Mouse (Mus musculus) WW6 (cell line): Measurements from ENCODE around the gene Notch4.
"Not testable (repeated sequence)": the region's sequence is repeated elsewhere in the genome, so short reads cannot be mapped to it uniquely, and the experiment has no call there.

ENCODE experiments used
- DNase-seq: peaks from one replicate; pipeline ENCODE4 v3.0.0-alpha.2; 2013; ENCODE audit warnings: low read depth, low spot score

Gene Notch4

DNA sequence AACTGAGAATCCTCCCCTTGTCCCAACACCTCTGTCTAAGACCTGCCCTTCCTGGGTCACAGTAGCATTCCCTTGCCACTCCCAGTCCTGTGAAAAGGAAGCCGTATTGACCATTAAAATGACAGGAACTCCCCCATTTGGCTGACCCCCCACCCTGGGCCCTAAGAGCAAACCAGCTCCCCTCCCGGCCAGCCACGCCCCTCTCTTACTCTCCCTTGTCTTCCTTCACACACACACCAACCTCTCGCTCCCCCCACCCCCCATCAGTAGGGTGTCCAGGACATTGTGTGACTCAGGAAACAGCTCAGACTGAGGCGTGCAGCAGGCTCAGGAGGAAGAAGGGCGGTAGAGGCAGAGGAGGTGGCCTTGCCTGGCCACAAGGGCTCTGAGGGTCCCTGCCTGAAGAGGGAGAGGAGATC is at the start of gene Notch4:
Gene Notch4, plus strand, starts transcription at position 266 of the 419 bp plus-strand sequence.
- no peak for DNase-seq

DNA sequence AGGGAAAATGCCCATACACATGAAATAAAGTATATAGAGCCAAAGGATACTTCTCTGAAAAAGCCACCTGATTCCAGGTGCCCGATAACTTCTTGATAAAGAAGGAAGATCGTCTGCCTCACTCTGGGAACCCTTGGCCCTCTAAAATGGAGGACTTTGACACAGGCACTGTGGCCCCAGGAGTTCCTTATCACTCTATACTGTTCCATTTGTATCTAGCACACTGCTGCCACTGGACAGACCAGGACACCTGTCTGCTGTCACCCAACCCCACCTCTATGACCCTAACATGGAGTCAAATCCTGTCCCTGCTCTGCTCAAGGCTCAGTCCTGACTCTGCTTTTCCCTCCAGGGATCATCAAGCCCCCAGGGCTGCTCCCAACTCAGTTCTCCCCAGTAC is 47.6 kb upstream of the Notch4 start:
- no peak for DNase-seq

GRCm38 (mm10) chr17:34517252-34517651 is 46.8 kb upstream of the Notch4 start, which contains the start of gene Btnl6:
Gene Btnl6, minus strand, starts transcription at chr17:34517352.
- no peak for DNase-seq

- no peak for DNase-seq
Observed at GRCm38 (mm10) chr17:34517795-34518194, 46.3 kb upstream of the Notch4 start.

DNA sequence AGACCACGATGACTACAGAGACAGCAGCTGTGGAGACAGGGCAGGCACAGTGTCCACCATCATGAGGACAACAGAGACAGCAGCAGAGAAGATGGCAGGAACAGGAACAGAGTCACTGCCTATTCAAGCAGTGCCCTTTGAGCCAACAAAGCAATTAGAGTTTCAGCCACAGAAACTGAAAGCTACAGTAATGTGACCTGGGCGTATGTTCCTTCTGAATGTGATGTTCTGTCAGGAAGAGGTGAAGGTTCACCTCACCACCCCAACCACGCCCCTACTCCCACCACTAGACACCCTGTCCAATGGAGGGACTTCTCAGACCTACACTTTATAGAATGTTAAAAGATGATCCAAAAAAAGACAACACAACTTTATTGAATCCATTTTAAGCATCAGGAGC is 45.5 kb upstream of the Notch4 start:
- not testable (repeated sequence) for DNase-seq

DNA sequence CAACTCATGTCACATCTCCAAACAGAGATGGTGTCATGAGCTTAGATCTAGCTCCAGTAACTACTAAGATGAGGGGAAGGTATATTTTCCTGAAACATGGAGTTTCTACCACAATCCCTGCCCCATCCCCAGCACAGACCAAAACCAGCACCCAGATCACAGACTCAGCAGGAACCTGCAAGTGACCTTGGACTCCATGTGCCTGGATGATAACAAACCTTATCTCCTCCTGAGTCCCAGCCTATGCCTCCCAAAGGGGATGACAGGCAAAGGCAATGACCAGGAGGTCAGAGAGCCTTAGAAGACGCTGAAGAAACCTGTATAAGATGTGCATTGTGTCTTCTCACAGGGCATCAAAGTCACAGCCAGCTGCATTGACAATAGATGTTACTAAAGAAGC is 45.1 kb upstream of the Notch4 start:
- no peak for DNase-seq

DNA sequence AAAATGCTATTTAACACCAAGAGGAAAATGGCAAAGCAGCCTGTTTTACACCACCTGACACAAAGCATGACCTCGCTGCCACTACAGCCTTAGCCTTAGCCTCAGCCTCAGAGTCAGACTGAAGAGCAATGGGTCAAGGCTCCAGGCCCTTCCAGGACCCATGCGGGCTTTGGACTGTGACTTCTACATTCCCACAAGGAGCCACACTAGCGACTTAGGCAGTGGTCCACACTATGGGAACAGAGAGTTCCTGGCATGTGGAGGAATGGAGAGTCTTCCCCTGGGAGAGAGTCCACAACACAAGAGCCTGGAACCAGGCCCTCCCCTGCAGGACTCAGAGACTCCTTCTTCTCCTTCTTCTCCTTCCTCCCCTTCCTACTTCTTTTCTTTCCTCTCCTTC is 31.4 kb upstream of the Notch4 start:
- no peak for DNase-seq

DNA sequence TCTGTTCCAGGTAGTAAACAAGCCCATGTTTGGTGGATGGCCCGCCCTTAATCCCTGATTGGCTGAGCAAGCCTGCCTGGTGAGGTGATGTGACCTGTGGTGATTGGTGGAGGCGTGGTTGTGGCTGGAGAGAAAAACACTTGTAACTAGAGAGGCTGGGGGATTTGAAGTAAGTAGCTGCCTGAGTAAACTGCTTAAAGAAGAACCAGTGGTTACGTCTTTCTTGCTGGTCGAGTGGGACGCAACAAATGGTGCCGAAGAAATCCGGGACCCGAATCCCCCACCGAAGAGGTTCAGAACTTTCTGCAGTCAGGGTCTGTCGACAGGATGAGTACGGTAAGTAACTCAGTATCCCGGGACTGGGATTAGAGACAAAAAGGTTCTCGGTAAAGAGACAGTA is 20.5 kb upstream of the Notch4 start:
- not testable (repeated sequence) for DNase-seq

DNA sequence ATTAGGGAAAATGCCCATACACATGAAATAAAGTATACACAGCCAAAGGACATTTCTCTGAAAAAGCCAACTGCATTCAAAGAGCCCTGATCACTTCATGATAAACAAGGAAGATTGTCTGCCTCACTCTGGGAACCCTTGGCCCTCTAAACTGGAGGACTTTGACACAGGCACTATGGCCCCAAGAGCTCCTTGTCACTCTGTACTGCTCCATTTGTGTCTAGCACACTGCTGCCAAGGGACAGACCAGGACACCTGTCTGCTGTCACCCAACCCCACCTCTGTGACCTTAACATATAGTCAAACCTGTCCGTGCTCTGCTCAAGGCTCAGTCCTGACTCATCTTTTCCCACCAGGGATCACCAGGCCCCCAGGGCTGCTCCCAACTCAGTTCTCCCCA is 17.3 kb upstream of the Notch4 start:
- DNase-seq = no peak

DNA sequence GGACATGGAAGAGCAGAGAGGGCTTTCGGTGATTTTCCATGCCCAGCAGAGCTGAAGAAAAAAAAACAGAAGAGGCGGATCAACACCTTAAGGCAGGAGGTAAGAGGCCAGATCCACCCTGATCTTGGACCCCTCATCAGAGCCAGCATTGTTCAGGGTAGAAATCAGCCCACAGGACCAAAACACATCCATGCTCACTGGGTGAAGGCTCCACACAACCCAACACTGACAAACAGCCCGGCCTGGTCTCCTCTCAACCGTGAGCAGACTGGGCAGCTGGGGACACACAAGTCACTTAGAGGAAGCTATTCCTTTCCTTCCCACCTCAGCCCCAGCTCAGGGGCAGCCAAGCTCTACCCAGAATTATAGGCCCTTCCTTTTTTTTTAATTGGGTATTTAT is 16.5 kb upstream of the Notch4 start:
- no peak for DNase-seq

GRCm38 (mm10) chr17:34549156-34549555 is 14.9 kb upstream of the Notch4 start:
- DNase-seq = no peak

DNA sequence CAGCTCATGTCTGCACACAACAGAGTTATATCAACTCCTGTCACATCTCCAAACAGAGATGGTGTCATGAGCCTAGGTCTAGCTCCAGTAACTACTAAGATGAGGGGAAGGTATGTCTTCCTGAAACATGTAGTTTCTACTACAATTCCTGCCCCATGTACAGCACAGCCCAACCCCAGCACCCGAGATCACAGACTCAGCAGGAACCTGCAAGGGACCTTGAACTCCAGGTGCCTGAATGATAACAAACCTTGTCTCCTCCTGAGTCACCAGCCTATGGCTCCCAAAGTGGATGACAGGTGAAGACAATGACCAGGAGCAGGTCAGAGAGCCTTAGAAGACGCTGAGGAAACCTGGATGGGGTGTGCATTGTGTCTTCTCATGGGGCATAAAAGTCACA is 14.2 kb upstream of the Notch4 start:
- no peak for DNase-seq

GRCm38 (mm10) chr17:34555483-34555882 is 8.6 kb upstream of the Notch4 start:
- DNase-seq = no peak

- DNase-seq = no peak
Observed at GRCm38 (mm10) chr17:34556406-34556805, 7.7 kb upstream of the Notch4 start.

DNA sequence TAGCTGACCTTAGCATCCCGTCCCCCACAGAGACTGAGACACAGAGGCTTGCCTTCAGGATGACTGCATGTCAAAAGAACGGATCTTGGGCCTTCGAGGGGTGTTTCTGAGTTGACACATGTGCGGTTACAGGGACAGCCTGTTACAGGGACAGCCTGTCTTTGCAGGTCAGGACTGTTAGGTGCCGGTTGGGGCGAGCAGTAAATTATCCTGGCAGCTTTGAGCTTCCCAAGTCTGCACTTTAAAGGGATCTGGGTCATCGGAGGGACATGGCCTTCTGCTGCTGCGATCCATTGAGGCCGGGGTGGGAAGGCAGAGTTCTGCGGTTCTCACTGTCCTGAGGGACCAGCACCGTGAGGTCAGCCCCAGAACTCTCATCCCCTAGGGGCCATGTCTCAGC is 6.7 kb upstream of the Notch4 start:
- DNase-seq = no peak

DNA sequence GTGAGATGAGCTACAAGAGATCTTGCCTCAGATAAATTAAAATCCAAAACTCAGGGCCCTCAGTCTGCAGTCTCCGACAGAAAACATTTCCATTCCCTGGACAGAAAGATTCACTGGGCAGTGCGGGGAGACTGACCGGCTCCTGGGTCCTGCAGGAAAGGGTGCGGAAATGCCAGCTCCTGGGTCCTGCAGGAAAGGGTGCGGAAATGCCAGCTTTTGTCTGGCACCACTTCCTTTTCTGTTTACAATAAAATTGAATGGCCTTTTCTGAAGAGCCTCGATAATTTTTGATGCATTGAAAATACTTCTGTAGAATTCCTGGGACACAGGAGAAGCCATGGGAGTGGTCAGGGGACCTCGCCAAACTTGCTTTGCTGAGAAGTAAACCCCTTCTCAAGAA is 5.0 kb upstream of the Notch4 start:
- no peak for DNase-seq

- no peak for DNase-seq
Observed at GRCm38 (mm10) chr17:34559895-34560294, 4.2 kb upstream of the Notch4 start.

DNA sequence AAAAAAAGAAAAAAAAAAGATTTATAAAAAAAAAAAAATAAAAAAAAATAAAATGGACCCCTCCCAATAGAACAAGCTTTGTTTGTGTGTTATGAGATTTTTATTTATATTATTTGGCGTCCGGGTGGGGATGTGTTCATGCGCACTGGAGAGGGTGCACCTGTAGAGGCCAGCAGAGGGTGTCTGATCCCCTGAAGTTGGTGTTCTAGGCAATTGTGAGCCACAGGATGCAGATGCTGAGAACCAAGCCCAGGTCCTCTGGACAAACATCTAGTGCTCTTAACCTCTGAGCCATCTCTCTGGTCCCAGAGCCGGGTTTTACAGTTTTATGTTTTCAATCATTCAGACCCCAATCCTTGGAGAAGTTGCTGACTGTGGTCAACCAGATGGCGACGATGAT is 3.6 kb upstream of the Notch4 start:
- DNase-seq = no peak

- DNase-seq = no peak
Observed at GRCm38 (mm10) chr17:34561200-34561599, 2.9 kb upstream of the Notch4 start.

DNA sequence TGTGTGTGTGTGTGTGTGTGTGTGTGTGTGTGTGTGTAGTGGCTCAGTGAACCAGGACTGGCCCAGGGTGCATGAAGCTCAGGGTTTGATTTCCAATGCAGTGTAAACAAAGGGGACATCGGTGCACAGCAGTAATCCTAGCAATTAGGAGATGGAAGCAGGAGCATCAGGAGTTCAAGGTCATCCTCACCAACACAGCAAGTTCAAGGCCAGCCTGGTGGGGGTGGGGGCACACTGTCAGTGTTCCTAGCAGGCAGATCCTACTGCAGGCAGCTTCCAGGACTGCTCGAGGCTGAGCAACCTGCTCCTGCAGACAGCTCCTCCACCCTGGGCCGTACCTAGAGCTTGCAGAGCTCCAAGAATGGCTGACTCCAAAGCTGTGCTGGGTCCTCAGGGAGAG is 1.5 kb upstream of the Notch4 start:
- DNase-seq = peak; percentile 20

GRCm38 (mm10) chr17:34563354-34563753 is 714 bp upstream of the Notch4 start:
- DNase-seq = no peak

DNA sequence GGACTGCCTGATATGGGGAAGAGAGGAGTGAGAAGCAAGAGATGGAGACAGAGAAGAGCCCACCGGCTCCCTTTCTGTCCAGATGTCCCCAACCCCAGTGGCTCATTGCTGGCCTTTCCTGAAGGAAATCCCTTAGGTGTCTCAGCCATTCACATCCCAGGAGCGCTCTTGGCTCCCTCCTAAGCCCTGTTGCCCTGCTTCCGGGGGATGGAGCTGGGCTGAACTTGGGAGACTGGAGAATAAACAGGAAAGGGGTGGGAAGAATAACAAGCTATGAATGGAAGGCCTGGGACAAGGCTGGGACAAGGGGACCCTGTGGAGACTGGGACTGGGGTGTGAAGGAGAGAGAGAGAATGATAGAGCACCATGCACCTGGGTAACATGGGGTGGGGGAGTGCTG is 728 bp downstream of the Notch4 start:
- DNase-seq = no peak

- DNase-seq = no peak
Observed at GRCm38 (mm10) chr17:34567311-34567710, 3.2 kb downstream of the Notch4 start.

- DNase-seq = no peak
Observed at GRCm38 (mm10) chr17:34568421-34568820, 4.4 kb downstream of the Notch4 start.

DNA sequence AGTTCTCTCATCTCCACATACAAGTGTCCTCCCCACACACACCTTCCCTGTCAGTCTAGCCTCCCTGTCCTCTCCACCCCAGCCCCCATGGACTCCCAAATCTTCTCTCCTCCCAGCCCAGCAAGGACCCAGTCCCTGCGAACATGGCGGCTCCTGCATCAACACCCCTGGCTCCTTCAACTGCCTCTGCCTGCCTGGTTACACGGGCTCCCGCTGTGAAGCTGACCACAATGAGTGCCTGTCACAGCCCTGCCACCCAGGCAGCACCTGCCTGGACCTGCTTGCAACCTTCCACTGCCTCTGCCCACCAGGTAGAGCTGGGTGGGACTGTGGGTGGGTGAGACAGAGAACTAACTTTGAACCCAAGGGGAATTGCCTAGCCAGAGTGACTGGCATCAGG is 5.9 kb downstream of the Notch4 start:
- no peak for DNase-seq
